Mouse (Mus musculus): ENCODE data around the gene Dennd6b.

DNA sequence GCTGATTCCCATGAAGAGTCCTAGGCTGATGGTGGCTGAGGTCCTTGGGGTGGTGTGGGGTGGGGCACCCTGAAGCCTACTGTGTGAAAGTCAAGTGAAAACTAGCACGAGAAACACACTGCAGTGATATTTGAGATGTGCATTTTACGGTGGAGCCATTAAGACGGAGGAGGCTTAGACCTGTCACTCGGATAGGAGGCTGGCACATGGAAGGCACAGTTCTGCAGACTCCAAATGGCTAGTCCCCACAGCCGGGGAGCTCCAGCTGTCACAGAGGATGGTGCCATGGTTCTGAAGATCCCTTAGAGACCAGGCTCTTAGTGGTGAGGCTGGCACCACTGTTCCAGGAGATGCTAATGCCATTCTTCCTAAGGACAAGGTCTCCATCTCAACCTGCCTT is 13.5 kb downstream of the Dennd6b start:
- TF ChIP-seq POLR2A (IDR thresholded peaks at IDR 0.05; ENCODE audit: extremely low read depth, insufficient read depth, low read length) (no peak), CTCF (IDR thresholded peaks at IDR 0.05; ENCODE audit: extremely low read depth, insufficient read depth, low read length) (no peak)
